Mouse (Mus musculus) lung, postnatal 25 days (tissue): ENCODE measurements around the gene Abcc3.
"Not testable (repeated sequence)": the region's sequence is repeated elsewhere in the genome, so short reads cannot be mapped to it uniquely, and the experiment has no call there.

ENCODE experiments used
- DNase-seq: peaks from one replicate; pipeline ENCODE4 v3.0.0; 2022; ENCODE audit warnings: low spot score

Gene Abcc3

DNA sequence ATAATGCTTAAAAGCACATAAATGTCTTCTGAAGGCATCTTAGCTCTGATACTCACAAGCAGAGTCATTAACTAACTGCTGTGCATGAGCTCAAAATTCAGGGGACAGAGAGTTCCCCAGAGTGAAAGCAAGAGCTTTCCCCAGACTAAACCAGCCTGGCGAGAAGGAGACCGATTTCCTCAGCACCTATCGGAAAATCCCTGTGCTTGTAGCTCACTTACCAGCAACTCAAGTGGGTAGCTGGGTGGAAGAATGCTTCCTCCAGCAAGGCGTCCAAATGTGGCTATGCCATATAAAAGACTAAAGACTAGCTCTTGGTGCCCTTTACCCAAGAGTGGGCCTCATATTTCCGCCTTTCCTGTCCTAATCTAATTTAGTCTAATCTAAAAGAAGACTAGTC is 9.9 kb upstream of the Abcc3 start:
- peak; percentile 56 for DNase-seq

DNA sequence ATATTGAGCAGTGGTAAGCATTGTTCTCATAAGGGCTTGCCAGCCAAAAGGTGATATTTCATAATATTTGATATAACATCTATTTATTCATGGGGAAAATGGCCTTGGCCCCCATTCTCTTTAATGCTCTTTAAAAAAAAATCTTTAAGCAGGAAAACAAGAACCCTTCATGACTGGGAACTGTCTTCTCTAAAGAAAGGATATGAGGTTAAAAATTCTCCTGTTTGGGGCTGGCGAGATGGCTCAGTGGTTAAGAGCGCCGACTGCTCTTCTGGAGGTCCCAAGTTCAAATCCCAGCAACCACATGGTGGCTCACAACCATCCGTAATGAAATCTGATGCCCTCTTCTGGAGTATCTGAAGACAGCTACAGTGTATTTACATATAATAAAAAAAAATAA is 9.2 kb upstream of the Abcc3 start:
- DNase-seq: not testable (repeated sequence)

DNA sequence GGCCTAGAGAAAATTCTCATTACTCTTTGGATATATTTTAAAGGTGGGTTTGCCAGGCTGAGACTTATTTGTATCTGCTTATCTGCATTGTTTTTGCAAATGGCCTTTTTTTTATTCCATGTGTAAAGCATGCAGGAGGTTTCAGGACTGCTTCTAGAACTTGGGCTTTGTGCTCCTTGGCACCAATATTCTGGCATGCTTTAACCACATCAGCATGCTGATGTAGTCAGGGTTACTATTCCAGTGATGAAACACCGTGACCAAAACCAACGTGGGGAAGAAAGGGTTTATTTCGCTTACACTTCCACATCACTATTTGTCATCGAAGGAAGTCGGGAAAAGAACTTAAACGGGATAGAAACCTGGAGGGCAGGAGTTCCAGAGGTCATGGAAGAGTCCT is 8.2 kb upstream of the Abcc3 start:
- no peak for DNase-seq

DNA sequence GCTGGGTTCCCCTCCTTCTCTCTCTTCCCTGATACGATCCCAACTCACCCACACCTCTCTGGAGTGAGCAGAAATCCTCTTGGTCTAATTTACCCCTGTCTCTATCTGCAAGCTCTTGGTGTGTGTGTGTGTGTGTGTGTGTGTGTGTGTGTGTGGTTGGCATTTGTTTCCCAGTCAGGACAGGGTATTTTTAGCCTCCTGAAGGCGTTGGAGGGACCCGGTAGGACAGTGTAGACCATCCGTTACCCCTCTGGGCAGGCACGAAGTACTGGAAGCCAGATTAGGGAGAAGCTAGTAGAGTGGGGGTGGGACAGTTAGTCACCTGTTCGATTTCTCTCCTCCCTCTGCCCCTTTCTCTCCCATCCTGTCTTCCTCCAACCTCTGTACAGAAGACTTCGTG is 1.3 kb upstream of the Abcc3 start:
- no peak for DNase-seq

DNA sequence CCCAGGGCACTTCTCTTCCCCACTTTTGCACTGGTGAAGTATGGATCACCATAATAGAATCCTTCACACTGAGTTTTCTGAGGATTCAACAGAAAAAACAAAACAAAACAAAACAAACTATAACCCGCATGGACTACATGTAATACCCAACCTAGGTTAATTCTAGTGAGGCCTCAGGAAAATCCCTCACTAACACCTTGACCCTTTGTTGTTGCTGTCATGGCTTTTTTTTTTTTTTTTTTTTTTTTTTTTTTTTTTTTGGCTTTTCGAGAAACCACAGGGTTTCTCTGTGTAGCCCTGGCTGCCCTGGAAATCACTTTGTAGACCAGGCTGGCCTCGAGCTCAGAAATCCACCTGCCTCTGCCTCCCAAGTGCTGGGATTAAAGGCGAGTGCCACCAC is 693 bp upstream of the Abcc3 start:
- DNase-seq: not testable (repeated sequence)

DNA sequence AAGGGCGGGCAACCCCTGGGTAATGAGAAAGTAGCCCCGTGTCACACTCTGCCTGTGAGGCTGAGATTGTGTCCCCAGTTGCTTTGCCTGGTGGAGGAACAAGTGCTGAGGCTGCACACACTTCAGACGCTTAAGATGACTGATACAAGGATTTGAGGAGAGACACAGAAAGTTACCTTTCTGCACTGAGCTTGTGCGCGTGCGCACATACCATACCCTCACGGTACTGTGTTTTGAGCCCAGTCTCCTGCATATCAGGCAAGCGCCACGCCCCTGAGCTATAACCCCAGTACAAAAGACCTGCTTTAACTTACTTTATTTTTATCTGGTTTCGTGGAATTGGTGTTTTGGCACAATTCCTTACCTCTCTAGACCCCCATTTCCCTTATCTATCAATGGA is 1.1 kb downstream of the Abcc3 start:
- DNase-seq: no peak

DNA sequence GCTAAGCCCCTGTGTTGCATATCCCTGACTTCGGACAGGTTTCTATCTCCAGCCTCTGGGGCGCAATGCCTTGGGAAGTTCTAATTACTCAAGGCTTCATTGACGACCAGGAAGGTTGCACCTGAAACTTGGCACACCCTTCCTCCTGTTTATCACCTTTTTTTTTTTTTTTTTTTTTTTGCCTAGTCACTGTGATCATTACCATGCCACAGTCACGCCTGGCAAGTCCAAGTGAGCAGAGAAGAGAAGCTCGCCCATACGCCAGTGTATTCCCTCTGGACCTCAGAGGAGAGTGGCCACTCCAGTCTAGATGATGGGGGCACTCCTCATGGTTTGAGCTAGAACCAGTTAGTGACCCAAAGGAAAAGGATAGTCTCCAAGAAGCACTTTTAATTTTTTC is 2.0 kb downstream of the Abcc3 start:
- no peak for DNase-seq

DNA sequence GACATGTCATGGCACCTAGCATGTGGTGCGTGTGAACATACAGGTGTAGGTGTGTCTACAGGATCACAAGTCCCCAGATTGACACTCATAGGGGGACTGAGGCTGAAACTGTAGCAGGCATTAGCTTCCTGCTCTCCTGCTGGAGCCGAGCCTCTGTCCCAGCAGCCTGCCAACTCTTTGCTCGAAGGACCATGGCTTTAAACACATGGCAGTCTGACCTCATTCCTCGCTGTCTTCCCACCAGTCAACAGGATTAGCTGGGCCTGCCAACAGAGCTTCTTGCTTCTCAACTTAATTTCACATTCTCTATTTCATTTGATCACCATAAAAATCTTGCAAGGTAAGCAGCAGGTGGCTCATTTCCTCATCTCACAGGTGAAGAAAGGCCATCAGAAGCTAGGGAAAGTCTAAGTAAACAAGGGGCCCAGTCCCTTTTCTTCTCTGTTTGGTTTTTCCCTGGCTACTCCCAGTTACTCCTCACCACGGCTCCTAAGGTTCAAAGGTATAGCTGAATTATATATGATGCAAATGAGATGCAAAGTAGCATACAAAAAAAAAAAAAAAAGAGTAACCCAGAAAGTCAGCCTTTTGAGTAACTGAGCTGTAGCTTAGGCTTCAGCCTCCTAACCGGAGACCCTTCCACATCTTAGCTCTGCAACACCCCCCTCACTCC is 2.9 kb downstream of the Abcc3 start:
- no peak for DNase-seq

DNA sequence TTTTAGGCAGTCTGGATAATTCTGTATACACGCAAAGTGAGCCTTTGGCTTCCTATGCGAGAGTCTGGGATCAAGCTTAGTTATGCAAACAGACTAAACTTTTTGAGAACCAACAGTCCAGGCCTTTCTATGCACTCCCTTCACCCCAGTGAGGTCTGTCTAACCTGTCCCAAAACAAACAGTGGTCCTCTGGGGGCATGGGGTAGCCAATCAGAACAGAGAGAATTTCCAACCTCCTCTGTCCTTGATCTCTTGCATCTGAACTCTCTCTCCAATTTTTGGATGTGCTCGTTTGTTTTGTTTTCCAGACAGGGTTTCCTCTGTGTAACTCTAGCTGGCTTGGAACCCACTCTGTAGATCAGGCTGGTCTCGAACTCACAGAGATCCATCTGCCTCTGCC is 3.8 kb downstream of the Abcc3 start:
- no peak for DNase-seq

DNA sequence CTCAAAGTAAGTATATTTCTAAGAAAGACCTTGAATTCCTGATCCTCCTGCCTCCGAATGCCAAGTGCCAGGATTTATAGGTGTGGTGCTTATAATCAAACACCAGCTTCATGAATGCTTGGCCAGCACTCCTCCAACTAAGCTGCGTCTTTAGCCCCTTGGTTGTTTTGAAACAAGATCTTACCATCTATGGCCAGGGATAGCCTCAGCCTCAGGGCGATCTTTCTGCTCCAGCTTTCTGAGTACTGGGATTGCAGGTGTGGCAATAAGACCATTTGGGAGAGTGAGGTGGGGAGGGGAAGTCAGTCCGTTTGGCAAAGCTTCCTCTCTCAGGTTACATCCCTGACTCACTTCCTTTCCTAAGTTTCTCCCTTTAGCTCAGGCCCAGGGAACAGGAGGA is 5.0 kb downstream of the Abcc3 start:
- DNase-seq: no peak

DNA sequence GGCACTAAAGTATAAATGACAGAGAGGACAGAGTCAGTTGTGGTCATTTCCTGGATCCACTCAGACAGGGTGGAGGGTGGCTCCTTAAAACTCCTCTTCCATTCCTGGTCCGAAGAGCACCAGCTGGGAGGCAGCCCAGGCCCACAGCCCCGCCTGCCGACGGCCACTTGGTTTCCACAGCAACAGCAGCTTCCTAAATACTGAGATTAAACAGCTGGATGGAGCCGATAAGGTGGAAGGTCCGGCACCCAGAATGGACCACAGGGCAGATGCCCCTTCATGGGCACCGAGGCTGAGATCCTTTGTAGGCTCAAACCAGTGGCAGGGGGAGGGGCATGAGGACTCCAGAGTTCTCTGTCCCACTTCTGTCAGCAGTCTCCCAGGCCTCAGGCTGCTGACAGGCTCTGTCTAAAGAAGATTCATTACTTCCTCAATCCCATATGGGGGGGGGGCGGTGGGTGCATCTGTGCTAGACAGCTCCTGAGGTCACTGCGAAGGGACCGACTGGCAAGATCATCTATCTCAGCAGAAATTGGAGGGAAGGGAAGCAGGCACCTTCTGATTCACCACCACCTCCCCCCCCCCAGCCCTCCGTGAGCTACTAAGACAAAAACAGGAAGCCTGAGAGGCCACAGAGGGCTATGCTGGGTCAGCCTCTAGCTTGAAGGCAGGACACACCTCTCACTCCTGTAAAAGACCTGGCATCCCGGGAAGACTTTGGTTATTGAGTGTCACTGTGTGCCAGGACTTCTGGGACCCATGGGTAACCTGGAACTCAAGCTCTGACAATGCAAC is 6.6 kb downstream of the Abcc3 start:
- peak; percentile 71 for DNase-seq

DNA sequence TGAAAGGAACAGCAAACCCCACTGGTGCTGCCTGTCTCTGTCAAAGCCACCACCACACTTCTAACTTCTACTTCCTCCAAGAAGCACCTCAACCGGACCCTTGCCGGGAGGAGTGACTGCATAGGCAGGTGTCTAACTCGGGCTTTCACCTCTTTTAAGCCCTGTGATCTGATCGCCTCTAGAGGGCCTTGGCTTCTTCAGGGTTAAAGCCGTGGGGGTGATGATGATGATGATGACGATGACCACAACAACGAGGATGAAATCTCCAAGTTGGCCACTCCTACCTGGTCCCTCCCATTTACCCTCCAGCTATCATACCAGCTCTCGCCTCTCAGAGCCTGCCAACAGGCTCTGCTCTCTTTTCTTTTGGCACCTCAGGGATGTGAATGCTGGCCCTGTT is 13.1 kb downstream of the Abcc3 start:
- no peak for DNase-seq

DNA sequence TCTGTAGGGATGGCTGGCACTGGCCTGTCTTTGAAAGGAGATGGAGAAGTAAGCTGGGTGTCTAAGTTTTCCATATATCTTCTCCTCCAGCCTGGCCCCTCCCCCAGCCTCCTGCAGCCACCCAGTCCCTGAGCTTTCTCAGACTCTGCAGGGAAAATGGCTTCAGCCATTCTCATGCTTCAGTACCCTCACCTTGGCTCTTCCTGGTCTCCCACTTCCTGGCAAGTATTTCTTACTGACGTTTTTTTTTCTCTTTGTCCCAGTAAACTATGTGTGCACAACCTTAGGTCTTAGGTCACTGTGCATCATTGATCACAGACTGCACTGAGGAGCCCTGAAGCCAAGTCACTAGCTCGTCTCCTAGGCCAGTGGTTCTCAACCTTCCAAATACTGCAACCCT is 13.7 kb downstream of the Abcc3 start:
- no peak for DNase-seq

DNA sequence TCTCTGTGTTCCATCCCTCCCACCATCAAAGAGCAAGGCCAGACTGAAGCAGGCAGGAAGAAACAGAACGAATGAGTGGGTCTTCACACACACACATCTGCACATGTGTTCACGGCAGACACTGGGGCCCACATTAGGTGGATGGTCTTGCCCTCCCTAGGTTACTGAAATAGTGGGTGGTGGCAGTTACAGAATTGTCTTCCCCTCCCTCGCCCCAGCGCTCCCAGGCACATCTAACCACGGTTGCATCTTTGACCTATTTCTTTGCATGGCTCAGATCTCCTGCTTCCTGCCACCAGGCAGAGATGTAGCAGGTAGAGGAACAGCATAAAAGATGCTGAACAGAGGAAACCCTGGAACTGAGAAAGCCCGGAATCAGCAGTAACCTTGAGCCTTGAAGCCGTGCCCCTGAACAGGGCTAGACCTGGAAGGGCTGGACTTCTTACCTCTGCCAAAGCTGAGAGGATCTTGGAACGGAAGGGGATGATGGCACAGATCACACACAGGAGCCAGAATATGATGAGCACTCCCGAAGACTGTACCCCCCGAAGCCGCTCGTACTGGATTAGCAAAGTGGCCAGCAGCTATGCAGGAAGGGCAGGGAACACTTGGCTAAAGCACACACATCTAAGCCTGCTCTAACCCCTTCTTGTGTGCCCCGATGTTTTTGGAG is 18.4 kb downstream of the Abcc3 start:
- no peak for DNase-seq

DNA sequence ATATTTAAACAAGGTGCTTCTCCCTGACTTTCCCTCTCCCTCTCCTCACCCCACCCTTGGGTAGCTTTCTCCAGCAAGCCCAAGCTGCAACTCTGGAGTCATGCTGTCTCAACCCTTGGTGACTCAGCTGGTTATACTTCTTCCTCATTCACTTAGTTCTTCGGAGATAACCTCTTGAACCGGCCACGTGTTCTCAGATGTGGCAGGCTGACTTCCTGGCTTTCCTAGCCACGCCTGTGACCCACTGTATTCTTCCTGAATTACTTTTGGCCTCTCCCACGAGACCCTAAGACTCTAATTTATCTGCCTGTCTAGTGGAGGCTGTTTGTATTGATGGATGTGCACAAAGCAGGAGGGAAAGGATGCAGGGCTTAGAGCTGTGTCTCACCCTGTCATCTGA is 22.0 kb downstream of the Abcc3 start:
- DNase-seq: peak; percentile 54

DNA sequence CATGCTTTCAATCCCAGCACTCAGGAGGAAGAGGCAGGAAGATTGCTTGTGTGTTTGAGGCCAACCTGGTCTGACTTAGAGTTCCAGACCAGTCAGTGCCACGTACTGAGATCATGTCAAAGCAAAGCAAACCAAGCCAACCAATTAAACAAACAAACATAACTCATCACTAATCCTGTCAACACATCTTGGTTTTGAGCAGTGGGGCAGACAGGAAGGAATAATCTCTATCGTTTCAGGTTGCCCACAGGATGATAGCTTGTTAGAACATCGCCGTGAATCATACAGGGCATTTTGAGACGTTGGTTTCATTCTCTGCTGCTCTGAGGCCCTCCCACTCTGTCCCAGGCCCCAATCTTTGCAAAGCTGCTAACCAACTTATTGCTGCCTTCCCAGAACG is 22.8 kb downstream of the Abcc3 start:
- no peak for DNase-seq

DNA sequence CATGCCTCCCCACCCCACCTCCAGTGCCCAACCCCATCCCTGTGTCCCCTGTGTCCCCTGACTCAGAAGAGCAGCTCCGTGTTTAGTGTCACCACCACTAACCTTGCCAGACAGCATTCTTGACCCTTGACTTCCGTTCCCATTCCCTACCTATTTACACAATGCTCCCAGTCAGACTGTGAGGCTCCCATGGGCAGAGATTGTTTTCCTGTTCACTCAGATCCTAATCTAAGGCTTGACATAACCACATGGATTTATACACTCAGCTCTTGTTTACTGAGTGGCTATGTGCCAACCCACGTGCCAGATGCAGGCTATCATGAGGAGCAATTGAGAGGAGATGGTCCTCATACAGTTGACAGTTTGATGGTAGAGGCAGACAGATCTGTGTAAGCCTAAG is 27.5 kb downstream of the Abcc3 start:
- peak; percentile 80 for DNase-seq

DNA sequence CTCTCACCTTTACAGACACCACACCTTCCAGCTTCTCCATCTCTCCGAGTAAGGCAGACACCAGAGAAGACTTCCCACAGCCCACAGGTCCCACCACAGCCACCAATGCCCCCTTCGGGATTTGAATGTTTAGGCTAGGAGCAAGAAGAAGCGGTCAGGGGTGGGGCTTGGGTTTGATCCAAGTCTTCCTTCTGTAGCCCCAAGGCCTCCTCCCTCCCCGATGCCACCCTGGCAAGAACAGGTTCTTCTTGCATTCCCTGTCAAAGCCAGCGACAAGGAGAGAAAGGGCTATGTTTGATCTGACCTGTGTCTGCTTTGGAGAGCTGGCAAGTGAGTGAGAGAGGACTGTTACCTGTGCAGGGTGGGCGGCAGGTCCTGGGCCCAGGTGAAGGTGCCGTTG is 29.1 kb downstream of the Abcc3 start:
- no peak for DNase-seq

DNA sequence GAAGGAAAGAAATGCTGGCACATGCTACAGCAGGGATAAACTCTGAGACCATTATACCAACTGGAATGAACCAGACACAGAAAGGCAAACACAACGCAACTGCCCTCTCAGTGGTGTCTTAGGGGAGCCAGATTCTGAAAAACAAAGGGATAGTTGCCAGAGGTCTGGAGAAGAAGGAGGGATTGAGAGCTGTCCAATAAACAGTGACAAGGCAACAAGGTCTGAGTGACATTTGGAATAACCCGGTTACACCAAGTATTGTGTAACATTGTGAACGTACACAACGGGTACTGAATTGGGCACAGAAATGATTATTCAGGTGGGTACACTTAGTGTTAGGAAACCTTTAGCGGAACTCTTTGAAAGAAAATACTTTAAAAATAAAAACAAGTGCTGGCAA is 30.7 kb downstream of the Abcc3 start:
- DNase-seq: no peak

DNA sequence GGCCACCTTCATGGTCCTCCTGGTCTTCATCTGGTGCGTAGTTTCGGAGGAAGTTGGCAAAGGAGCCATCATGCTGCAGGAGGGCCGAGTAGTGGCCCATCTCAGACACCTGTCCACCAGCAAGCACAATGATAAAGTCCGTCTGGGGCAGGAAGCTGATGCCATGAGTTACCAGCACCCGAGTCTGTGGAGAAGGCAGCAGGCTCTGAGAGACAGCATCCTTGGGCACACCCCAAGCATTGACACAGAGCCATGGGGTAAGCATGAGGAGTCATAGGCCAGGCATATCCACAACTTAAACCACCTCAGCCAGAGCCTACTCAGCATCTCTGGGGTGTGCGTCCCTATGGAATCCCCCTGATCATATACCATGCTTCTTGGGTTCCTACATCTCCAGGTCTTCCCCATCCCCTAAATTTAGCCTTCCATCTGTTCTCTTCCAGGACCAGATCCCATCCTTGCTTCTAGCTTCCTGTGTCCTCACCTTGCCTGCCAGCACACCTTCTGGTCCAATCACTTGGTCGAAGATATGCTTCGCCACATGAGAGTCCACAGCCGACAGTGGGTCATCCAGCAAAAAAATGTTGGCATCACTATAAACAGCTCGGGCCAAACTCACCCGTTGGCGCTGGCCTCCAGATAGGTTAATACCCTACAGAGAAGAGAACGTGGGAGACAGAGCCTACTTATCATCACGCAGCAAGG is 31.5 kb downstream of the Abcc3 start:
- no peak for DNase-seq

DNA sequence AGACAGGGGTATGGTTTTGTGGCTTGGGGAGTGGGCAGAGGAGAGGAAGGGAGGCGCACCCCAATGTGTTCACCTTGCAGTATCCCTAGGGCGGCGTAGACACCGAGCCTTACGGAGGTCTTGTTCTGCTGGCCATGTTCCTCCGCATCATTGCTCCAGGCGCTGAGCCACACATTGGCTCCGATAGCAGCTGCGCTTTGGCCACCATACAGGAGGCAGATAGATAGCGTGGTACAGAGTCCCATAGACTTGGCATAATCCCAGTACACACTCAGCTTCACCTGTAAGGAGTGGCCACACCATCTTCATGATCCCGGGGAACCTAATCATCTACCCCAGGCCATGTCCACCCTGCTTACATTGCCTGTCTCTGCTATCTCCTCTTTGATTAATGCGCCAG is 33.6 kb downstream of the Abcc3 start:
- DNase-seq: no peak

DNA sequence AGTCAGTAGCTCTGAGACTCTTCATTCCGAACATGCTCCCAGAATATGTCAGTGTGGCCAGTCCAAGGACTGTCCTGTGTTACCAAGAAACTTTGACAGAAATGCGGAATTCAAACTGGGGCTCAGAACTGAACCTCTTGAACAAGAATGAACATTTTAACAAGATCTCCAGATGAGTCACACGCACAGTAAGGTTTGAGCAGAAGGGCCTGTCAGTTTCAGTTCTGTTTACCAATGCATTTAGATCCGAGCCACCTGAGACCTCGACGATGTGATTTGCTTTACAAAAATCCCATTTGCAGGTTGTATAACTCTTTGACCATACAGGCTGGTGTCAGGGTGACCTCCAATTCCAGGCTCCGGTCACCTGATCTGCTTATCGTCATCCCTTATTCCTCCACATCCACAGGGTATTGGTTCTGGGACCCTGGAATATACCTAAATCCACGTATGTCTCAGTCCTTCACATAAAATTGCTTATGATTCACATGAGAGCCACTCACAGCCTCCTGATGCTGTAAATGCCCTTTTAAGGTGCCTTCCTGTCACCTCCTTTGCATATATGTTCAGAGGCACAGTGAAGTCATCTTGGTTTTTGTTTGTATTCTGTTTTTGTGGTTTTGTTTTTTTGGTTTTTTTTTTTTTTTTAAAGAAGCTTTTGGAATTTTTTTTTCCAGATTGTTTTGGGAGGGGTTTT is 37.1 kb downstream of the Abcc3 start:
- no peak for DNase-seq
